Mouse (Mus musculus): Measurements from ENCODE around the gene BC049715. TPM values are rescaled to one million over a fixed set of nuclear protein-coding genes. Genes with fewer than 3 reads are reported as not detected.

Gene BC049715
- total and polyA plus RNA-seq, 3 experiments = 0.27 to 1.2 TPM; not detected in 1

GRCm38 (mm10) chr6:136817549-136817948, 9.9 kb upstream of the BC049715 start:
- H3K27ac ChIP-seq (ENCODE audit: control insufficient read depth, low read depth, low read length) = no peak overlapping the region
- peaks cover 2% of the 10 kb centered on the region; the same call in 1 of the 2 replicates for H3K79me2 ChIP-seq (ENCODE audit: control insufficient read depth, insufficient read depth, low read length, poor library complexity)
- H3K4me3 ChIP-seq (ENCODE audit: control insufficient read depth in 1 of 2, insufficient read depth in 1 of 2, low read depth in 2 of 2, low read length in 2 of 2) = no peak overlapping the region
- no peaks in the 10 kb centered on the region for H3K4me1 ChIP-seq (ENCODE audit: control insufficient read depth in 1 of 2, insufficient read depth in 2 of 2, low read length in 2 of 2)
- no peaks in the 10 kb centered on the region for H3K9me3 ChIP-seq (replicated peaks; ENCODE audit: insufficient read depth, low read length)
- H3K9ac ChIP-seq (ENCODE audit: control insufficient read depth, low read depth, low read length, poor library complexity, severe bottlenecking) = no peak overlapping the region
- DNase-seq (ENCODE audit: low read depth, low spot score) = no peak
- peaks cover 0 to 32% of the 10 kb centered on the region in 2 experiments; a peak in 2 of 4 replicates for H3K36me3 ChIP-seq (ENCODE audit: control insufficient read depth in 1 of 2, insufficient read depth in 2 of 2, low read length in 2 of 2)
- no peaks in the 10 kb centered on the region for H3K27me3 ChIP-seq (ENCODE audit: control insufficient read depth in 1 of 2, insufficient read depth in 2 of 2, low read length in 2 of 2)
- TF ChIP-seq JUND (IDR thresholded peaks at IDR 0.05; ENCODE audit: low read depth, low read length) (no peak), POLR2A (IDR thresholded peaks at IDR 0.05; ENCODE audit: control insufficient read depth in 1 of 2, insufficient read depth in 1 of 2, low read depth in 1 of 2, low read length in 2 of 2, poor library complexity in 1 of 2) (no peak), KAT2A (conservative IDR thresholded peaks at IDR 0.05; ENCODE audit: low read depth, low read length) (no peak), ETS1 (IDR thresholded peaks at IDR 0.05; ENCODE audit: low read depth, low read length) (no peak), BHLHE40 (IDR thresholded peaks at IDR 0.05; ENCODE audit: borderline replicate concordance, low read depth, low read length) (no peak), CHD1 (IDR thresholded peaks at IDR 0.05; ENCODE audit: low read depth, low read length) (no peak), NRF1 (IDR thresholded peaks at IDR 0.05; ENCODE audit: insufficient read depth, low read depth, low read length, poor library complexity, severe bottlenecking) (no peak), HCFC1 (IDR thresholded peaks at IDR 0.05; ENCODE audit: low read depth, low read length) (no peak), TAL1 (IDR thresholded peaks at IDR 0.05; ENCODE audit: low read length) (no peak), ZKSCAN1 (IDR thresholded peaks at IDR 0.05; ENCODE audit: low read depth, low read length) (no peak), SIN3A (IDR thresholded peaks at IDR 0.05; ENCODE audit: low read length) (no peak), POLR2AphosphoS5 (IDR thresholded peaks at IDR 0.05; ENCODE audit: borderline replicate concordance, low read depth, low read length) (no peak), GATA1 (IDR thresholded peaks at IDR 0.05; ENCODE audit: low read depth, low read length) (no peak), TCF12 (IDR thresholded peaks at IDR 0.05; ENCODE audit: low read depth, low read length) (no peak), ZC3H11A (IDR thresholded peaks at IDR 0.05; ENCODE audit: low read depth, low read length) (no peak), MEF2A (IDR thresholded peaks at IDR 0.05; ENCODE audit: extremely low read depth, insufficient replicate concordance, low read depth, low read length, poor library complexity, severe bottlenecking) (no peak)

DNA sequence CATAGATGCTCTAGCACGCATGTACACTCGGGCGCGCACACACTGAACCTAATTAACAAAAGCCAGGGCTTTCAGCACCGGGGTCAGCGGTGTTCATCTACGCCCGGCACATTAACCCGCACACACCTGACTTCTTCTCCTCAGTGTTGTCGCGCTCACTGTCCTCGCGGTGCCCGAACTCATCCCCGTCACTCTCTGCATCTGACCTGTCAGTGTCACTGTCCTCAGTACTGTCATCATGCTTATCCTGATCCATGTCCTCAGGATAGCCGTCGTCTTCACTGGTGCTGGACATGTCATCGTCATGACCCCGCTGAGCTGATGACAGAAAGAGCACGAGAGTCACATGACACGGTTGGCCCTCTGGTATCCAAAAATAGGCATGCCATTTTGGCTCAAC, 7.0 kb upstream of the BC049715 start:
- no peak overlapping the region for H3K27ac ChIP-seq (ENCODE audit: control insufficient read depth, low read depth, low read length)
- peaks cover 0 to 29% of the 10 kb centered on the region in 2 experiments; a peak in 3 of 4 replicates for H3K36me3 ChIP-seq (ENCODE audit: control insufficient read depth in 1 of 2, insufficient read depth in 2 of 2, low read length in 2 of 2)
- H3K27me3 ChIP-seq (ENCODE audit: control insufficient read depth in 1 of 2, insufficient read depth in 2 of 2, low read length in 2 of 2) = no peaks in the 10 kb centered on the region
- no peaks in the 10 kb centered on the region for H3K4me1 ChIP-seq (ENCODE audit: control insufficient read depth in 1 of 2, insufficient read depth in 2 of 2, low read length in 2 of 2)
- peaks cover 6% of the 10 kb centered on the region; the same call in 1 of the 2 replicates for H3K79me2 ChIP-seq (ENCODE audit: control insufficient read depth, insufficient read depth, low read length, poor library complexity)
- H3K9ac ChIP-seq (ENCODE audit: control insufficient read depth, low read depth, low read length, poor library complexity, severe bottlenecking) = no peak overlapping the region
- H3K4me3 ChIP-seq (ENCODE audit: control insufficient read depth in 1 of 2, insufficient read depth in 1 of 2, low read depth in 2 of 2, low read length in 2 of 2) = no peak overlapping the region
- TF ChIP-seq MXI1 (IDR thresholded peaks at IDR 0.05; ENCODE audit: low read depth, low read length) (no peak), POLR2A (IDR thresholded peaks at IDR 0.05; ENCODE audit: control insufficient read depth in 1 of 2, insufficient read depth in 1 of 2, low read depth in 1 of 2, low read length in 2 of 2, poor library complexity in 1 of 2) (0 out of 4 replicates have a peak, but pooled peaks of 1 of the 2 experiments have one; percentile 24)
- no peaks in the 10 kb centered on the region for H3K9me3 ChIP-seq (replicated peaks; ENCODE audit: insufficient read depth, low read length)
- no peak for DNase-seq (ENCODE audit: low read depth, low spot score)
